Mouse (Mus musculus) erythroblast, embryonic 14.5 days (primary cell): Measurements from ENCODE around the gene Pcnx4.

Experiments used
- GATA1 ChIP-seq: IDR thresholded peaks from 2 replicates; pipeline ENCODE4 v1.6.1; 2012; ENCODE audit warnings: low read length, inconsistent platforms, mixed read lengths
- TAL1 ChIP-seq: IDR thresholded peaks from 3 replicates; pipeline ENCODE4 v1.6.1; 2012; ENCODE audit warnings: low read length, inconsistent platforms, mixed read lengths

DNA sequence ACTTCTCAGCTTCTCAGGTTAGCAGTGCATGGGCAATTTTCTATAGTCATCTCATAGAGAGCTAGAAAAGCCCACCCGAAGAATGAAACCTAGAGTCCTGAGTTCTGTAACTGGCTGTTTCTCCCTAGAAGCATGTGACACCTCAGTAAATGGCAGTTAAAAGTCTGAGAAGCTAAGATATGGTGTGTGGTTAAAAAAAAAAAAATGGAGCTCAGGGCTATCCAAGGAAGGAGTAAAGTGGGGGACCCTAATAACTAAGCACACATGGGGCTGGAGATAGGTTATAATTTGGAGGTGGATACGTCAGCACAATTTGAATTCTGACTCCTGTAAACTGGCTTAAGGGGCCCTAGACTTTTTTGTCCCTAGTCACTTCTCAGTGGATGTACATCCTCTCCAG, 46.9 kb downstream of the Pcnx4 start:
- no peak for TF ChIP-seq GATA1
- no peak for TF ChIP-seq TAL1
